Mouse (Mus musculus) mouse trophoblast stem cell (cell line): ENCODE measurements at regions not wholly inside any gene's neighbourhood (a gene's known extent, or its start where the extent isn't known, plus 50 kb on each side); places are given as distances from the start of the nearest gene placed in this dataset.
"Not testable (repeated sequence)": the region's sequence is repeated elsewhere in the genome, so short reads cannot be mapped to it uniquely, and the experiment has no call there.

Source experiments
- in situ Hi-C, 2 experiments: fragments of 300-500 bp; cut with MseI, MboI; formaldehyde crosslinking; loops; 2 replicates in 1 of 2; 3 replicates in 1 of 2; pipeline ENCODE4 v1.15.1; 2025

DNA sequence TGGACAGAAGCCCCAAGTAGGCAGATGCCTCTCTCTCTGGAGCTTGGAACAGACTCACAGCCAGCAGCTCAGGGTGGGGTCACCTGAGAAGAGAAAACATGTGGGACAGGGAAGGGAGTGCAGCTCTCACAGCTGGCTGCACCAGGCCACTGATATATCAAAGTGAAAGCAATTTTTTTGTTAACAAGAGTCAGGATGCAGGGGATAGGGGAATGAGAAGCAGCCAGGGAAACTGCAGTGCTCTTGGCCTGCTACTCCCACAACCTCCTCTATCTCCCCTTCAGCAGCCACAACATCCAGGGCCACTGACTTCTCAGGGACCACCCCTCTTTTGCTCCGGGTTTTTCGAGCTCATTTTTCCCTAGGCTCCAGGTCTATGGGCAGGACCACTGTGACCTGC lies 117.5 kb upstream of the Gm11146 start:
- in situ Hi-C loops, result no loop called here

DNA sequence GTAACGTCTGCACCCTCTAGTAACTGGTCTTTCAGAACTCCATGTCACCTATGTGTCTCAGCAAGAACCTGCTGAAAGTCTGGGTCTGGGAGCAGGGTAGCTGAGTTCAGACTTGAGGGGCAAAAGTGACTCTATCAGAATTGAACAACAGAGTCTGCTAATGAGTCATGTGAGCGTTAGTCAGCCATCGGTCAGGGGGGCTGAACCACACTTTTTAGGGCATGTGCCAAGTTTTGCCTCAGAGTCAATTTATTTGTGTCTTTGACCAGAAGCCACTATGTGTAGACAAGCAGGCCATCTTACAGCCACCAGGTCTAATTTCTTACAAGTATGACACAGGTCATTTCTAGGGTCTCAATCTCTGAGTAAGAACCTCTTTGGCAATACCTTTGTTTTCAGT lies 115.9 kb upstream of the Gm11146 start:
- in situ Hi-C loops, result not testable (repeated sequence)

DNA sequence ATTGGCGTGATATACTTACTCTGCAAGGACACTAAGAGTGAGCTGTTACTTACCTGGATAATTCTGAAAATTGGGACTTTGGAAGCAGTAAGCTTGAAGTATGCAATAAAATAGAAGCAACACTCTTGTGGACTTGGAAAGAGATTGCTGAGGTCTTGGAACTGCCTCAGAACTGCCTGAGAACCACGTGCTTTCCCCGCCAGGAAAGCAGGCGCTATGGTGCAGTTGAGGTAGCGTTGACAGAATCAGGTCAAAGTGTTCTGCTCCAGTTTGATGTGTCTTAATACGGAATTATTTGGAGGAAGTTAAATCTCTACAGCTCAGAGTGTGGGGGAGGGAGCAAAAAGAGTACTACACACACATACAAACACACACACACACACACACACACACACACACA lies 102.8 kb upstream of the Gm11146 start:
- in situ Hi-C loops, result no loop called here

DNA sequence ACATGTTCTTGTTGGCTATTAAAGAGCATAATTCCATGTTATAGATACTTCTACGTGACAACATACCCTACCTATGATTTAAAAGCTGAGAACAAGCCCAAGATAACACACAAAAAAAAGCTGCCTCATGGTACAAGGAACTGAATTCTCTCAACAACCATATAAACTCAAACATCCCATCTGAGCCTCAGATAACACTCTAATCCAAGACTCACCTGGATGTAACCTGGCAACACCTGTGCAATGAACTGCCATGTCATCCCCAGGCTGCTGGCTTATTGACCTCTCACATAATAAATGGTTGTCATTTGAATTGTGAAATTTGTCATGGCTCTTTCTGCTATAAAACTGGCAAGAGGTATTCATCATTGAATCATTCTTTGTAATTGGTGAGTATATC lies 93.5 kb upstream of the Gm11146 start:
- in situ Hi-C loops, result no loop called here

- in situ Hi-C loops, result no loop called here
Measured at GRCm38 (mm10) chr16:77687056-77687839, 85.4 kb upstream of the Gm11146 start.

DNA sequence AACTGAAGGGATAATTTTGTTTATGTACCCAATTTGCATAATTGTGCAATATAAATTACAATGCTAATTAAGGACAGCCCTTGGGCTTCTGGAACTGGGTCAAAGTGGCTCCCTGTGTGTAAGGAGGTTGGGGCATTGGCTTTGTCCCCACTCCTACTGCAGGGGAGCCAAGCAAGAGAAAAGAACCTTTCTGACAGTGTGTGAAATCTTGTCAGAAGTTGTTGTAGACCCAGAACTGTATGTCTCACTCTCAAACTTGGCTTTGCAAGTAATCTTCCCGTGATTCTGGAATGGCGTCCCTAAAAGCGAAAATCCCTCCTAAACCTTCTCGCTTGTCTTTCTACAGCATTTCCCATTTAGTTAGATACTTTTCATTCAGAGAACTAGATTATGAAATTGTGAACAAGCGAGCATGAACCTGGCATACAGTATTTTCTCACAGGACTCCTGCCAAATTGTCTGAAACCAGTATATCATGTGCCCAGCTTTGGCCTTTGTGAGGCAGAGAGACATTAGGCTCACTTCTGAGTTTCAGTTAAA lies 83.8 kb upstream of the Gm11146 start:
- in situ Hi-C loops, result no loop called here

- in situ Hi-C loops, result no loop called here
Measured at GRCm38 (mm10) chr16:77684521-77684920, 82.6 kb upstream of the Gm11146 start.

GRCm38 (mm10) chr16:77679234-77679633 lies 77.3 kb upstream of the Gm11146 start:
- in situ Hi-C loops, result no loop called here

- in situ Hi-C loops, result no loop called here
Measured at GRCm38 (mm10) chr16:77676805-77677204, 74.9 kb upstream of the Gm11146 start.

GRCm38 (mm10) chr16:77675885-77676597 lies 74.1 kb upstream of the Gm11146 start:
- in situ Hi-C loops, result no loop called here

DNA sequence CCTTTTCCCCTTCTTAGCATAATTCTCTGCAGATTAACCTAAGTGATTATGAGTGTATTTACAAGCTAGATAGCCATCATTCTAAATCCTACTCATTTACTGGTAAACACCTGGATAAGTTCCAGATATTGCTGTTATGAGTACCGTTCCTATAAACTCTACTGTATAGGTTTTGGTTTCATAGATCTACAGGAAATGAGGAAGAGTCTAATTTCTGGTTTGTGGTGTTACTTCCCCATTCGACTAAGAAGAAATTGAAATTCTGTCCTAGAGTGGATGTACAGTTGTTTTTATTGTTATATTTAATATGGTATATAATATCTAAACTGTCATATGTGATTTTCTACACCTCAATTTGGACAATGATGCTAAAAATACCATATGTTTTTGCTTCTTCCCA lies 69.4 kb upstream of the Gm11146 start:
- in situ Hi-C loops, result no loop called here

GRCm38 (mm10) chr16:77665781-77666180 lies 63.9 kb upstream of the Gm11146 start:
- in situ Hi-C loops, result no loop called here

DNA sequence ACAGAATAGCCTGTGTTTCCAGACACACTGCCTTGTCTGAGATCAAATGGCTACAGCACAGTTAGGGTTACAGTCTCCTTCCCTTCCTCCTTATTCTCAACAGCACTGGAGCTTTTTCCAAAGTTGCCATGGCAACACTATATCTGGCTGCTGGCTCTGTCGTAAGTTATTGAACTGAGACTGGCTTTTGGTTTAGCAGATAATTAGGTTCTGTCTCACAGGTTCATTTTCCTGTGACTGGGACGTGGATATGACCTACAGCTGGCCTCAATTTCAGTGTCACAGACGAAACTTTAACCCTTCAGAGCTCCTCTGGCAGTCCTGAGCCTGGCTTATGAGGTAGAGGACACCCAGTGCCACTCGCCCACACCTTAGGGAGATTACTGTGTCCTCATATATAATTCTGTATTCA lies 60.2 kb upstream of the Gm11146 start:
- in situ Hi-C loops, result no loop called here

- in situ Hi-C loops, result no loop called here
Measured at GRCm38 (mm10) chr16:77653306-77653705, 51.4 kb upstream of the Gm11146 start.
